Mouse (Mus musculus): Measurements from ENCODE around the gene Fstl3.

The Fstl3 gene

DNA sequence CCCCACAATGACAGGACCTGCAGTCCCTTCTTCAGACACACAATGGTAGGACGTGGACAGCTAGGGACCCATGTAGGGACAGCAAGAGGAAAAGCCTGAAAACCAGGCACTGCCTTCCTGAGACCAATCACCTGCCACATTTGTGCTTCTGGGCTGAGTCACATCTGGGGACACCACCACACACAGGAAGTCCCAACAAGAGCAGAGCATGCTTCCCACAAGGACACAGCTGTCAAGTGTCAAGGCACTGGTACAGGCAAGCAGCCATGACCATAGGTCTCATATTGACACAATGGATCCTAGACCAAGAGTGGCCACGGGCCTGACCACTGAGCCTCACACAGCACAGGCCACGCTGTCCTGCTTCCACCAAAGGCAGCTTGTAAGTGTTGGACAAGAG is 14.2 kb upstream of the Fstl3 start:
- DNase-seq (ENCODE audit: low spot score): no peak

DNA sequence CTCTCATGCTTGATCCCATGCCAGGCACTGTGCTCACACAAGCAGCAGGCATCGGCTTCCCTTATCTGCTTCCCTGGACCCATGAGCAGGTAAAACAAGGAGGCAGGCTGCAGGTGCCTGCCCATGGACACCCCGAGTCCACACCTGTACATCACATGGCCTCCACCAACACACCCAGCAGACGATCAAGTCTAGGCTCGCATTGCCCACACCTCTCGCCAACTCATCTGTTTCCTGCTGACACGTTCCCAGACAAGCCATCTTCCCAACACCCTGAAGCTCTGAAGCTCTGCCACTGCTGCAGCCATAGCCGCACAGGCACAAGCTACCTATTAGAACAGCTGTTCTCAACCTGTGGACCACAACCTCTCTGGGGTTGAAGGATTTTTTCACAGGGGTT is 12.8 kb upstream of the Fstl3 start:
- no peak for DNase-seq (ENCODE audit: low spot score)

DNA sequence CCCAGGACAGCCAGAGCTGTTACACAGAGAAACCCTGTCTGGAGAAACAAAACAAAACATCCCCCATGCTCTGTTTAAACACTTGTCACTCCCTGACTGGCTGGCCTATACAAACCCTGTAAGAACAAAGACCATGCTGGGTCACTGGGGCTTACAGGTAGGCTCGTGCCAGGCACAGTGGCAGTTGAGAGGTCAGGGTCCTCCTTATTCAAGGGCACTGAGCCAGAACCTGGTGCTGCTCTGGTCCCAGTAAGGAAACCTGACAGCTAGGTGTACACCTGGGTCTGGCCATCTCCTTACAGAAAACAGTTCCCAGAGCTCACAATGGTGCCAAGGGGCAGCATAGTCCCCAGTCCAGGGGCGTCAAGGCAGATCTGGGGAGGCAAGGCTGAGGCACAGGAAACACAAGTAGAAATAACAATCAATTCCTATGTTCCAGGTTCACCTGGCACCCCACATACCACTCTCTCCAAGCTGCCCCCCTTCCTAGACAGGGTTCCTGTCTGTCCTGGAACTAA is 11.8 kb upstream of the Fstl3 start:
- DNase-seq (ENCODE audit: low spot score): no peak

DNA sequence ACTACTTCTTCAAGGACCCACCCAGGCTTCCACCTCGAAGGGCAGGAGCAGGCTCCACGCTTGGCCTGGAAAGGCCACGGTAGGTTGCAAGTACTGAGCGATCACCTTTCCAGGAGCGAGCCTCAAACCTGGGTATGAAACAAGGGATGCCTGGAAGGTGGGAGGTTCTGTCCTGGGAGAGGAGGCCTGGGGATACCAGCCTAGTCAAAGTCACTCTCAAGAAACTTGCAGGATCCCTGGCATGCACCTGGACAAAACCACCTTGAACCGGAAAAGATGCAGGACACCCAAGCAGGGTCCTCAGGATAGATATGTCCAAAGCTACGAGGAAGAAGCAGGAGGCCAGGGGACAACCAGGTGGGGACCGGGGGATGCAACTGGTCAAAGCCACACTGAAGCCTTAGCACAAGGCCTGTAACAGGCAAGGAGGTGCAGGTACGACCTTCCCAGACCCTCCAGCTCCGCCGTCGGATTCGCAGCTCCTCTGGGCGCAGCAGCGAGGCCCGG is 11.0 kb upstream of the Fstl3 start:
- DNase-seq (ENCODE audit: low spot score): no peak

DNA sequence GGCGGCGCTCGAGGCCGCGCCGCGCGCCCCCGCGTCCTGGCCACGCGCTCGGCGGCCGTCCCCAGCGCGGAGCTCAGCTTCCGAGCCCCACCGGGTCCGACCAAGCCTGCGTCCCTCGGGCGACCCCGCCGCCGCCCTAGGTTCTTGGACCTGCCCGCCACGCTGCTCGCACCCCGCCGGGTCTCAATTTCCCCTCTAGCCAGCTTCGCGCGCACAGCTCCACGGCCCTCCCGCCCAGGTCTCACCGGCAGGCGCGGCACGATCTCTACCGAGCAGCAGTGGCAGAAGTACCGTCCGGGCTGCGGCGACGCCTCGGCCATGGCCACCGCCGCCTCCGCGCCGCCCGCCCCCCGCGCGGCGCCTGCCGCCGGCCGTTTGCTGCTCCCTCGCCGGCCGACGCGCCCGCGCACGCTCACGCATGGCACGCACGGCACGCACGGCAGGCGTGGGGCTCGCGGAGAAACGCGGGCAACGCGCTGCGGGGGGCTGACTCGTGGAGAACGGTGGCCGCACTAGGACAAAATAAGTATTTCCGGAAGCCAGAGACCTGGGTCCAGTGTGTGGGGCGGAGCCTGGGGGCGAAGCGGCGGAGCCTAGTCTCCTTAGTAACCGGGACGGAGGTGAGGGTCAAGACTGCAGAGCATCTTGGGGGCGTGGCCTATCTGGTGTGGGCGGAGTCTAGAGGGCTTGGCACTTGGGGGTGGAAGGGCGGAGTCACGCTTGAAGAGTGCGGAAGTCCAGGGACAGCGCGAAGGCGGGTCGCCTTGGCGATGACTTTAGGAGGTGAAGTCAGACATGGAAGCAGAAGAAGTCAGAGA is 10.4 kb upstream of the Fstl3 start, which contains the start of gene Rnf126:
Rnf126 (minus strand) TSS at position 445 of the 818 bp plus-strand sequence.
- DNase-seq (ENCODE audit: low spot score): peak; percentile 100

DNA sequence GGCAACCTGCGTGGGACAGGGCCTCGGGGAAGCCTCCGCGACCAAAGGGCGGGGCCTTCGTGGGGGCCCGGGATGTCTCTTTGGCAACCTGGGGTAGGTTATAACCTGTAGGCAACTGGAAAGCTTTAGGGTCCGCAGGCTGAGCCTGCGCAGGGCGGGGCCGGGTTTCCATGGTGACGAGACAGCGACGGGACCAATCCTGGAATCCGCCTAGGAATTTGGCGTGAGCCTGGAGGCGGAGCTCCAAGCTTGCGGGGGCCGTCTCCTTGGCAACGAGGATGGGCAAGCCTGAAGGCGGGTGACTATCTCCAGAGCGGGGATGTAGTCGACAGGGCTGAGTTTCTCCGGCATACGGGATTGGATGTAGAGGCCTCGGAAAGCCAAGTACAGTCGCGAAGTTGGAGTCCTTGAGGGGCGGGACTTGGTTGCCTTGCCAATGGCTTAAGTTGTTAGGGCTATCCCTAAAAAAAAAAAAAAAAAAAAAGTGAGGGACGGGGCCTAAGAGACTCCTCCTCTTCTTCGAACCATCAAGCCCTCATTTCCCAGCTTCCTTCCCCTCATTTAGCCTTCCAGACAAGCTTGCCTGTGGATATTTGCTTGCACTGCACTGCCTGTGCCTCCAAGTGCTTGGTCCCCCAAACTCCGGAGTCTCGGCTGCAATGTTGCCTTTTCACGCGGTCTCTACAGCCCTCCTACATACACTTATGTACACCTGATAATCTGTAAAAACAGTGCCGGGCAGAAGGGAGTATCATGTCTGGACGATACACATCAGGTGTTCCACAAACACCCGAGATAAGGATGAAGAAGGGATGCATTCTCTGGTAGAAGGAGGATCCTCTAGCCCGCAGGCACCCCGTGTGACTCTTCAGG is 9.5 kb upstream of the Fstl3 start:
- DNase-seq (ENCODE audit: low spot score): peak; percentile 95

DNA sequence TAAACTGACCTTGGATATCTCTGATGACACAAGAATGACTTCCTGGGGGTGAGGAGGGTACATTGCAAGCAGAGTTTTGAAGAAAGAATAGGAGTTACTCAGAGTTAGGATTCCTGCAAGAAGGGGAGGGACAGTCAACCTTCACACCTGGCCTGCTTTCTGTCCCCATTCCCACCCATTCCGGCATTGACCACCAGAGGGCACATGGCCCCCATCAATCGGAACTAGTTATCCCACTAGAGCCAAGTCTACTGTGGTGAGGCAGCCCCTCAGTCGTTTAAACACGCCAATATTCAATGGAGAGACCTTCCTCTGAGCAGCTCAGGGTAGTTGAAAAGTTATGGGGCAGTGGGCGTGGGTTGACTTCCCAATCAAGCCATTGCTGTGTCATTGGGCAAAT is 8.7 kb upstream of the Fstl3 start:
- DNase-seq (ENCODE audit: low spot score): peak; percentile 58

DNA sequence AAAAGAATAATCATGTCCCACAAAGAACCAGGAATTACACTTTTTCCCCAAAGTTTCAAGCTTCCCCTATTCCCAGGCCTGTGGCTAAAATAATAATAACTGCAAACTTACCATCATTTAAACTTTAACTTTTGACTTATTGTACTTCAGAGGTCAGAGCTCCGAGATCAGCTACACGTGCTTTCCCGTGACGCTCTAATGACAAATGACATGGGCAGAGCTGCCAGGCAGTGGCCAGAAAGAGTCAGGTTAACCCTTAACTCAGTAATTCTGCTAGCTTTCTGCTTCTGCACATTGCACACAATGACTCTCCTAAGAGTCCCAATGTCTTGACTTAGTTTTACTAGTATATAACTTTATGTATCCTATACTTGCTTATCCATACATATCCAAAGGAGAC is 7.7 kb upstream of the Fstl3 start:
- DNase-seq (ENCODE audit: low spot score): no peak

DNA sequence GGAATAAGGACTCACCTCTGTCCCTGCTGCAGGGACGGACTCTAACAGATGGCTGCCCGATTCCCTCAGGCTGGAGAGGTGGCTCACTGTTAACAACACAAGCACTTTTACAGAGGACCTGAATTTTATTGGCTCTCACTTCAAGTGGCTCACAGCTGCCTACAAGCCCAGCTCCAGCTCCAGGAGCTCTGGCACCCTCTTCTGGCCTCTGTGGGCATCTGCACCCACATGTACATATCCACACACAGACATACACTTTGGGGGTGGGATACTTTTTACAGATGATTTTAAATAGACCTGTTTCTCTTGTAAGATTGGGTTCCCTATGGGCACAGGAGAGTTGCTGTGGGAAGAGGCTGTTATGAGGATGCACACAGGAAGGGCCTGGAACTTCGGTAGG is 4.8 kb upstream of the Fstl3 start:
- no peak for DNase-seq (ENCODE audit: low spot score)

DNA sequence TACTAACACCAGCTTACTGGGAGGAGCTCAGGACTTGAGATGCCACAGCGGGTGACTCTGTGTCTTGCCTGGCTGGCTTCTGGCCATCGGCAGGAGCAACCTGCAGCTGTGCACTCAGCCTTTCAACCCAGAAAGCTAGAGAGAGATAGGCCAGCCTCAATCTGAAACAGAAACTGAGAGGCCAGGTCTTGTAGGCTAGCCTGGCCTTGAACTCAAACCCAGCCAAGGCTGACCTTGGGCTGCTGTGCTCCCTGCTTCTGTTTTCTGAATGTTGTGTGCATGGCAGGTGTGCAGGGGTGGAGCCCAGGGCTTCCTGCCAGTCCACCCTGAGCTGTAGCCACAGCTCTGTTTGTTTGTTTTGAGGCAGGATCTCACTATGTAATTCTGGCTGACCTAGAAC is 3.9 kb upstream of the Fstl3 start:
- DNase-seq (ENCODE audit: low spot score): peak; percentile 55

DNA sequence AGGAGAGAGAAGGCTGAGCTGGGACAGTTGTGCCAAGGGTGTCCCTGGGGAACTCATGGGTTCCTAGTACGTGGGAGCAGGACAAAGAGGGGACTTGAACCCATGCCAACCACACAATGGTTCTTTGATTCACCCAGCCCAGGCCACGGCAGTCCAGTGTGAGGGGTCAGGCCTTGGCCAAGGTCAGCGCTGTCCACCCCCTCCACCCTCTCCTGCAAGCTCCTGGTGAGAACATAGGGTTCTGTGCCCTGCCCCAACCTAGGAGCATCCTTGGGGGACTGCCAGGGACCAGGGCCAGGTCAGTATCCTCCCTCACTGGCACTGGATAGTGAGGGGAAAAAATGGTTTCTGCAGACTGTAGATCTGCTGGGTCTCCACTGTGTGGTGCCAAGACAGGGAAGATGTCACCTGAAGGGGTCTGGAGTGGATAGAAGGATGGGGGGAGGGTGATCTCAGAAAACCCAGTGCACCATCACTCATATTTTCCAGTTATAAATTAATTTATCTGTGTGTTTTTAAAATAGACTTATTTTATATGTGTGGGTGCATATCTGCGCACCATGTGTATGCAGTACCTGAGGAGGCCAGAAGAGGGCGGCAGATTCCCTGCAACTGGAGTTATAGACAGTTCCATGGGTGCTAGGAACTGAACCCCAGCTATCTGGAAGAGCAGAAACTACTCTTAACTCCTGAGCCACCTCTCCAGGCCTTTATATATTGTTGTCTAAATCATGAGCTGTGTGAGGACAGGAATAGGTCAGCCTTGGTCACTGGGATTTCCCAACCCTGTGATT is 2.4 kb upstream of the Fstl3 start:
- peak; percentile 89 for DNase-seq (ENCODE audit: low spot score)

DNA sequence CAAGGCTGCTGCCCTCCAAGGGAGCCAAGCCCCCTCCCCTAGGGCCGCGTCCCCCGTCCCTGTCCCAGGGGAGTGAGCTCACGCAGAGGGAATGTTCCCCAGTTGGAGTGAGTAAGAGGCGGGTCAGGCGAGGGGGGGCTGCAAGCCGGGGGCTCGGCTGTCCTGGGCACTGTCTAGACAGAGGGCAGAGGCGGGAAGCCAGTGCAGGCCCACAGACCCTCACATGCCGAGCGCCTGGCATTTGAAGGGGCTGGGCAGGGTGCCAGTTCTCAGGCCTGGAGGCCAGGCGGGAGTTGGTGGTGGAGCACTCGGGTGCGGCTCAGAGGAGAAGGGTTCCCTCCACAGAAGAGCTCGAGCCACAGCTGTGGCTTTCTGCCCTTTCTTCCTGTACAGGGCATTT is 934 bp downstream of the Fstl3 start:
- DNase-seq (ENCODE audit: low spot score): peak; percentile 53

DNA sequence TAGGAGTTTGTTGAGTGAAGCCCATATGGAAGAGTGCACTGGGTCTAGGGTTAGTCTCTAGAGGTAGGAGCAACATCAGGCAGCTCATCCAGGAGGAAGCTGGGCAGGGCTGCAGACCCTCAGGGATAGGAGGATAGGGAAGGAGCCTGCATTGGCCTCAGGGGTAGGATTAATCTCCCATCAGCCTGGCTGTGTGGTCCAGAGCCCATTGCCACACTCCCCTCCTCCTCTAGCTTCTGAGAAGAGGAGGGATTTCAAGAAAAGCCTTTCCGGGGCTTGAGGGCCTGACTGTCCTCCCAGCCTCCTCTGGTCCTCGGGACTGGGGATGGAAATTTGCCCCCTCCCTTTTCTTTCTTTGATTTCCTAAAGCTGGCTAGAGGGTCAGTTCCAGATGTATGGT is 2.1 kb downstream of the Fstl3 start:
- DNase-seq (ENCODE audit: low spot score): no peak

DNA sequence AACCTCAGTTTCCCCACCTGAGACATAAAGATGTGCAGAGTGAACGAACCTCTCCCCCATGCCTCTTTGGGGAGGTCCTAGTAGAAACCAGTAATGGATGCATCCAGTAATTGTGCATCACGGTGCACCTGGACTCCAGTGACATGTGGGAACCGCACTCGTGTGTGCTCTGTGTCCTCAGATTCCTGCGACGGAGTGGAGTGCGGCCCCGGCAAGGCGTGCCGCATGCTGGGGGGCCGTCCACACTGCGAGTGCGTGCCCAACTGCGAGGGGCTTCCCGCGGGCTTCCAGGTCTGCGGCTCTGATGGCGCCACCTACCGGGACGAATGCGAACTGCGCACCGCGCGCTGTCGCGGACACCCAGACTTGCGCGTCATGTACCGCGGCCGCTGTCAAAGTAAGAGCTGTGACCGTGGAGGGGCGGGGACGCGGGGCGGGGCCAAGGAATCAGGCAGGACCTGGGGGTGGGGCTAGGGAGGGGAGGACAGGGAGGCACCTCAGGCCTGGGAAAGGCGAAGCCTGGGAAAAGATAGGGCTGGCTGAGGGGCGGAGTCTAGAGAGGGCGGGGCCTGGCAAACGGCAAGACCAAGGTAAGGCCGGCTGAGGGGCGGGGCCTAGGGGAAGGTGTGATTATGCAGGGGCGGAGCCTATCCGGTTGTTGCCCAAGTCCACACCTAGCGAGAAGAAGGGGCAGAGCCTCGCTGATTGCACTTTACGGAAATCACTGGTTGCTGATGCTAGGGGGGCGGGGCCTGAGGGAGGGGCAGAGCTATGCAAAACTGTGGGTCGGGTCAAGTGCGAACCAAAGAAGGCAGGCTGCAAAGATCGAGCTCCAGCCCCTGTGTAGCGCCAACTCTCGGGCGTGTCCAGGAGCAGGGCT is 3.0 kb downstream of the Fstl3 start:
- peak; percentile 97 for DNase-seq (ENCODE audit: low spot score)

DNA sequence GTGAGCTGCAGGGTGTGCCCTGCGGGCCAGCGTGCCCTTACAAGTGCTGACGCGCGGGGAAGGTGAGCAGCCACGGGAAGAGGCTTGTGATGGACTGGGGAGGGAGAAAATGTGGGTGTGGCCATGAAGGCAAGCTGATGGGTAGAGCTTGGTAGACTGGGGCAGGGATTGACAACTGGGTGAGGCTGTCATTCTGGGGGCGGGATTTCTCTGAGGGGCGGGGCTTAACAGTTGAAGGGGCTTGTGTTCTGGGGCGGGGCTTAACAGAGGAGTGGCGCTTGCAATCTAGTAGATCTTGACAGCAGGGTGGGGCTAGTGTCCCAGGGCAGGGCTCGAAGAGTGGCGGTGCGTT is 3.6 kb downstream of the Fstl3 start:
- DNase-seq (ENCODE audit: low spot score): no peak

DNA sequence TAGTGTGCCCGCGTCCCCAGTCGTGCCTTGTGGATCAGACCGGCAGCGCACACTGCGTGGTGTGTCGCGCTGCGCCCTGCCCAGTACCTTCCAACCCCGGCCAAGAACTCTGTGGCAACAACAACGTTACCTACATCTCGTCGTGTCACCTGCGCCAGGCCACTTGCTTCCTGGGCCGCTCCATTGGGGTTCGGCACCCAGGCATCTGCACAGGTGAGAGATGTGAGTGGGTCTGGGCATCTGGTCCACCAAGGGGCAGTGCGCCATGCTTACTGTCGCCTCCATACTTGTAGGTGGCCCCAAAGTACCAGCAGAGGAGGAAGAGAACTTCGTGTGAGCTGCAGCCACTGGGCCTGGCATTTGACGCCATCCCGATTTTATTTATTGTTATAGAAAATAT is 4.1 kb downstream of the Fstl3 start:
- DNase-seq (ENCODE audit: low spot score): no peak

DNA sequence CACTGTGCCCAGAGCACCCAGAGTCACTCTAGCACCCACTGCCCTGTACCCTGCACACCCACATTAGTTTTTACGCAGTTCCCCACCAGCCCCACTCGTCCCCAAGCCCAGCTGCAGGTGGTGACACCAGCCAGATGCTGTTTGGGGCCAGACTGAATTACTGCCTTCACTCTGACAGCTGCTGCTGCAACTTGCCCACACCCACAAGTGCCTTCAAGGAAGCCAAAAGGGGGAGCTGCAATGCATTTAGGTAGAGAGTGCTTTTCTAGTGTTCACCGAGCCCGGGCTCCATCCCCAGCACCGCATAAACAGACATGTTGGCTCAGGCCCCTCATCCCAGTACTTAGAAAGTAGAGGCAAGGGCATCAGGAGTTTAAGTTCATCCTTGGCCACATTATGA is 4.9 kb downstream of the Fstl3 start:
- no peak for DNase-seq (ENCODE audit: low spot score)

DNA sequence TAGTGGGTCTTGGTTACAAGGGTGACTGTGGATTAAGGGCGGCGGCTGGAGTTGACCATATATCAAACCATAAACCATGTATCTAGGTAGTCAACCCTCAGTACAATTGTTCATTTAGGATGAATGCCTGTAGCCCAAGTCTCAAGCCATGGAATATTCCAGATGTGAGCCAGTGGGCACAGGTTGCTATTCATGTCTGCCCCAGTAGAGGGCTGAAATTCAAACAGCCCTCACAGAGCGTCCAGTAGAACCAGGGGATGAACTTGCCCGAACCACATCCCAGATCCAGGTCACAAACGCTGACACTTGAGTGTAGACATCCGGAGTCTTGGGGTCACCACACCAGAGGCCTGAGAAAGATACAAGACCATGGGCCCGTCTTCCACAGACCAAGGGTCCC is 6.0 kb downstream of the Fstl3 start:
- no peak for DNase-seq (ENCODE audit: low spot score)

DNA sequence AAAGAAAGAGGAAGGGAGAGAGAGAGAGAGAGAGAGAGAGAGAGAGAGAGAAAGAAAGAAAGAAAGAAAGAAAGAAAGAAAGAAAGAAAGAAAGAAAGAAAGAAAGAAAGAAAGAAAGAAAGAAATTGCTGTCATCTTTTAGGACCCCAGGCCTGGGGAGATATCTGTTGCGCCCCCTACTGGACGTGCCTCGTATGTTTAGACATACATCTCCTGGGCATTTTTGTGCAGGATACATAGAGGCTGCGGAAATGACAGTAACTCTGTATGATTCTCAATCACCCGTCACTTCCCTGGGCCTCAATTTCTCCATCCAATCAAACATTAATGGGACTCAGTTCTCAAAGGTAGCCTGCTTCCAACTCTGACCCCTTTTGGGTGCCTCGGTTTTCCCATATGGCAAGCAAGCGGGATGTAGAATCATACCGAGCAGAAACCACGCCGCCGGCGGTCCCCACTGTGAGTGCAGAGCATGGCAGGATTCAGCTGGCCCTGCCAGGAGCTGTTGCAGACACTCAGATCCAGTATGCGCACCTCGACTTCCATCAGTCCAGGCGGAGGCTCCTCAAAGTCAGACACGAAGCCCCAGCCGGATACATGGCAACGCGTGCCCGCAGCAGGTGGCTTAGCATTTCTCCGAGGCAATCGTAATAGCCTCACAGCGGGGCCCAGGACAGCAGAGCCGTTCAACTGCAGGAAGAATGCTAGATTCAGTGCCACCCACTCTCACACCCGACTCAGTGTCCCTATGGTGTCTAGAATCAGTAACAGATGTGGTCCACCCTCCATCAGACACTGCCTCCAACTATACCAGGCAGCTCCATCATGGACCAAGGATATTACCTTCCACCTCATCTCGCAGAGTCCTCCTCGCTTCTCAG is 7.1 kb downstream of the Fstl3 start:
- DNase-seq (ENCODE audit: low spot score): peak; percentile 68

All from testis, postnatal 14 days (tissue).